Mouse (Mus musculus) olfactory bulb, adult 2 months (tissue): ENCODE results near the gene Gpr182. TPM values are rescaled to one million over a fixed set of nuclear protein-coding genes. Genes with fewer than 3 reads are reported as not detected.

ENCODE experiments used
- H3K27ac ChIP-seq: fragments of 200-500 bp; 2 replicates; pipeline ENCODE4 v1.5.1; 2012; ENCODE audit warnings: low read depth, low read length; ENCODE audit not compliant: insufficient read depth
- H3K4me1 ChIP-seq: fragments of 200-500 bp; 2 replicates; pipeline ENCODE4 v1.6.1; 2012; ENCODE audit warnings: low read length; ENCODE audit not compliant: control insufficient read depth, insufficient read depth
- H3K4me3 ChIP-seq: fragments of 200-500 bp; 2 replicates; pipeline ENCODE4 v1.5.1; 2012; ENCODE audit warnings: mild to moderate bottlenecking, low read depth, low read length, moderate library complexity; ENCODE audit not compliant: insufficient read depth
- CTCF ChIP-seq: fragments of 200-500 bp; IDR thresholded peaks from 2 replicates; pipeline ENCODE4 v1.5.1; 2012; ENCODE audit warnings: low read depth, mild to moderate bottlenecking, low read length, moderate library complexity; ENCODE audit not compliant: insufficient read depth
- POLR2A ChIP-seq: fragments of 200-500 bp; IDR thresholded peaks from 2 replicates; pipeline ENCODE4 v1.6.1; 2012; ENCODE audit warnings: mild to moderate bottlenecking, low read depth, low read length, moderate library complexity; ENCODE audit not compliant: insufficient read depth
- WGBS: fragments of 180-500 bp; shearing (Covaris S2); methylation state at CpG from one replicate; pipeline ENCODE4 v1.1.7; 2018; 5-methylcytosine and 5-hydroxymethylcytosine counted together
- polyA plus RNA-seq: library from polyadenylated mRNA; stranded (reverse); fragments of >200 nt; gene quantifications from 2 replicates; pipeline ENCODE4 v1.2.4, GENCODE M21; 2012; ENCODE audit warnings: low replicate concordance; ENCODE audit not compliant: missing spikeins, insufficient read depth, insufficient read length

Gpr182 gene
- polyA plus RNA-seq, 1 experiment = not detected

DNA sequence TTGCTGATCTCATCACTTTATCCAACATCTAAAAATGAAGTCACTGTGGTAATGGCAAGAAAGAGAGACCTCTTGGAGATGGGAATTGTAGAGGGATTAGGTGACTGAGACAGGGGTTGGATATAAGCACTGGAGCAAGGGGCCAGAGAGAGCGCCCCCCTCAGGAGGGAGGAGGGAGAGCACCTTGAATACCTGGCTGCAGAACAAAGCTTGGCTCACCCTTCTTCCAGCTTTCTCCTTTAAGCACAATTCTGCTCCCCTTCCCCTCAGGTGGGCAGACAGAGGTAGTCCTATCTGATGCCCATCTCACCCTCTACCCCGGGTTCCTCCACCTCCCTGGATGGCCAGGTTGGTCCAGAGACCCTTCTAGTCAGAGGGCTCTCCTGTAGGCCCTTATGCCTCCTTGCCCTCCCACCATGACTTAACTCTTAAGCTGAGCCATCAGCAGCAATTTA, 46.7 kb downstream of the Gpr182 start, which contains the start of gene Myo1a:
Gene Myo1a, plus strand, starts transcription at position 405 of the 455 bp plus-strand sequence.
- 78% methylated on average over 2 of the region's 2 CpGs for WGBS
- TF ChIP-seq CTCF (no peak), POLR2A (no peak)
- no peaks in the 10 kb centered on the region for H3K4me1 ChIP-seq
- no peak within 1 kb of the TSS for H3K27ac ChIP-seq
- no peak within 1 kb of the TSS for H3K4me3 ChIP-seq

DNA sequence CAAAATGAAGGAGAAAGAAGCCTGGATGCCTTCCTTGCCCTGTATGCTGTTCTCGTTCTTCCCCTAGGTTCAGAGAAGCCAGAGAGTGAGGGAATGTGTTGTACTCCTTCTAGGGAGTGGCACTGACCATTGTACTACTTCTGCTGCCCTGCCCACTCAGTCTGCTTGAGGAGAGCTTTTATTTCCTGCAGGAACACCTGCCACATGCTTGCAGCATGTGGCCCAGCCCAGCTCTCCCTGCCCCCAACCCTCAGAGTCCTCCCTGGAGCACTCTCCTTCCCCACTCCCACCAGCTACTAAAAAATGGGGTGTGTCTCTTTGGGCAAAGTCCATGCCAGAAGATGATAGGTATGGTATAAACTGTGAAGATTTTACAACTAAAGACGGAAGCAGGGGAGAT, 47.2 kb downstream of the Gpr182 start:
- H3K27ac ChIP-seq = no peak overlapping the region
- WGBS = 49% methylated on average over 2 of the region's 2 CpGs
- no peaks in the 10 kb centered on the region for H3K4me1 ChIP-seq
- no peak overlapping the region for H3K4me3 ChIP-seq
- no peak for TF ChIP-seq POLR2A
- no peak for TF ChIP-seq CTCF

DNA sequence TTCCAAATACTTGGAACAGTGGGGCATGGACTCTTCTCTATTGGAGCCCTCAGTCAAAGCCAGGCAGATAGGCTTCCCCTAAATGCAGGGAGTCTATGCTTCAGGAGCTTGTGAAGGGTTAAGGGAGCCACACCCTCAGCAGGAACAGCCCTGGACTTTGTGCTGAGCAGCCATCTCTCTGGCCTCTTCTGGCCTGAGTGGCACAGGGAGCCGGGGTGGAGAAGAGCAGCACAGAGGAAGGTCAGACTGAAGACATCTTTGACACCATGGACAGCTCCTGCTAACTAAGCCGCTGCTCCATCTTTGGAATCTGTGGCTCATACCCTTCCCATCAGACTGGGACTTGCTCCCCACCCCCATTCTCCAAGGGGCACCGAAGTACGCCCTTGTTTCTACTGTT, 48.2 kb downstream of the Gpr182 start:
- 62% methylated on average over 4 of the region's 4 CpGs for WGBS
- no peak overlapping the region for H3K27ac ChIP-seq
- H3K4me3 ChIP-seq = no peak overlapping the region
- no peaks in the 10 kb centered on the region for H3K4me1 ChIP-seq
- TF ChIP-seq CTCF (no peak), POLR2A (no peak)

DNA sequence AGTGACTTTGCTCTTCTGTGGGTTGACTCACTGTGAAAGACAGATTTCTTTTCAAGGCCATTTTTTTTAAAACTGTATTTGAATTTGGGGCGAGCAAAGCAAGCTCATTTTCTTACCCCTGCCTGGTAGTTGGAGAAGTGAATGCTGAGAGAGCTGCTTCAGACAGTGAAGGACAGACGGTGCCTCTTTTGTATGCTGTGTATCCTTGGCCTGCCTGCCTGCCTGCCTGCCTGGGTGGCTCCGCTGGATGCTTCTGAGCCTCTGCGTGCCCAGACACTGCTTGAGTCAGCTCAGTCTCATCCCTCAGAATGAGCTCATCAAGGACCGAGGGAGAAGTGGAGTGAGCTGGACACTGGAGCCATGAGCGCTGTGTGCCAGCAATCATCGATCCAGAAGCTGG, 52.6 kb downstream of the Gpr182 start:
- Histone ChIP-seq H3K27ac (no peak overlapping the region), H3K4me1 (no peaks in the 10 kb centered on the region), H3K4me3 (no peak overlapping the region)
- 93% methylated on average over 7 of the region's 7 CpGs for WGBS
- no peak for TF ChIP-seq POLR2A
- TF ChIP-seq CTCF = no peak

Other genes with a start within 250 kb of the Gpr182 start
- gene Ndufa4l2, start 236.8 kb downstream of the Gpr182 start, polyA plus RNA-seq = not detected in 2 replicates
- not detected in 2 replicates for gene Shmt2, start 229.3 kb downstream of the Gpr182 start, polyA plus RNA-seq
- gene Nxph4, start 217.2 kb downstream of the Gpr182 start, polyA plus RNA-seq = not detected in 2 replicates
- gene Lrp1, start 130.6 kb downstream of the Gpr182 start, polyA plus RNA-seq = 404 and 471 TPM in 2 replicates
- gene Stat6, start 108.7 kb downstream of the Gpr182 start, polyA plus RNA-seq = not detected in 2 replicates
- not detected in 2 replicates for gene Nemp1, start 84.8 kb downstream of the Gpr182 start, polyA plus RNA-seq
- not detected in 2 replicates for gene Nab2, start 83.2 kb downstream of the Gpr182 start, polyA plus RNA-seq
- gene Myo1a, start 46.6 kb downstream of the Gpr182 start, polyA plus RNA-seq = not detected in 2 replicates
- not detected in 2 replicates for gene Tac2, start 27.3 kb downstream of the Gpr182 start, polyA plus RNA-seq
- not detected in 2 replicates for gene Zbtb39, start 12.2 kb downstream of the Gpr182 start, polyA plus RNA-seq
- gene Rdh1, start 8.0 kb upstream of the Gpr182 start, polyA plus RNA-seq = not detected in 2 replicates
- not detected in 2 replicates for gene Rdh16f1, start 8.1 kb upstream of the Gpr182 start, polyA plus RNA-seq
- gene Rdh9, start 24.7 kb upstream of the Gpr182 start, polyA plus RNA-seq = not detected in 2 replicates
- gene Rdh16, start 49.4 kb upstream of the Gpr182 start, polyA plus RNA-seq = not detected in 2 replicates
- not detected in 2 replicates for gene Rdh19, start 98.2 kb upstream of the Gpr182 start, polyA plus RNA-seq
- gene Rdh16f2, start 114.7 kb upstream of the Gpr182 start, polyA plus RNA-seq = not detected in 2 replicates
- gene Rdh7, start 137.1 kb upstream of the Gpr182 start, polyA plus RNA-seq = not detected in 2 replicates
- not detected in 2 replicates for gene Sdr9c7, start 146.8 kb upstream of the Gpr182 start, polyA plus RNA-seq